Mouse (Mus musculus) embryo, embryonic 9.5 days (tissue): Measurements from ENCODE around the gene Slc25a18.

Source experiments
- DNase-seq: peaks from one replicate; pipeline ENCODE4 v3.0.0-alpha.2; 2017; ENCODE audit errors: extremely low spot score

The Slc25a18 gene

DNA sequence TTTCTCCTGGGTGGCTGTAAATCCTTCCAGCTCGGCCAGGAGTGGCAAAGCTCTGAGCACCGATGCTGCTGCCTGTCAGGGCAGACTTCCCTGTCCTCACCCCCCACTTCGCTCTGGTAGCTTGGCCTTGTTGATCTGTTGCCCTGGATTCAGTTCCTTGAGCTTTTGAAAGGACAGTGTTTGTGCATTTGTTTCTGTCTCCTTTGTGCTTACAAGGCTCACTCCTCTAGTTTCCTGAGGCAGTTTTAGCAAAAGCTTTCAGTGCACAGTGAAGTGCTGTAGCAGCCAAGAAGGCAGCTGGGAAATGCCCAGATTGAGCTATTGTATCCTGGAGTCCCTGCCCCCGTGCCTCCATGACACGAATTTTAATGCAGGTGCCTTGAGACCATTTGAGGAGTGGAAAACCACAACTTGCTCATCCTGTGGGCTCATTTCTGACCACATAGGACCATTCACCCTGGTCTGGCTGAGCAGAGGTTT is at the start of gene Slc25a18:
Slc25a18 (plus strand) TSS at position 430 of the 480 bp plus-strand sequence.
- no peak for DNase-seq

DNA sequence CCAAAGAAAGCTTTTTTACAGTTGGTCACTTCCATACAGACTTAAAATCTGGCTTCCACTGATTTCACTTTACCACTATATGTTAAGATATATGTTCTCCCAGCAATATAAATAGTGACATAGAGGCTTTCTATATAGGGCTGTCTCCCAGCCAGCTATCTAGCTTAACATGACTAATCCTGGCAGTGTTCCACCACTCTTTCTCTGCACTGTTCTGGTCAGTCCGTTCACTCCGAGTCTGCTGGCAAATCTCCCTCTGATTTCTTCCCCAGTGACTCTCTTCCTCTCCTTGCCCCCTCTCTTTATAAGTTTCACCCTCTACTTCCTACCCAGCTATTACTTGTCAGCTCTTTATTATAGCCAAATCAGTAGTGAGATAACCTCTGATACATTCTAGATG is 47.4 kb upstream of the Slc25a18 start:
- DNase-seq: no peak

DNA sequence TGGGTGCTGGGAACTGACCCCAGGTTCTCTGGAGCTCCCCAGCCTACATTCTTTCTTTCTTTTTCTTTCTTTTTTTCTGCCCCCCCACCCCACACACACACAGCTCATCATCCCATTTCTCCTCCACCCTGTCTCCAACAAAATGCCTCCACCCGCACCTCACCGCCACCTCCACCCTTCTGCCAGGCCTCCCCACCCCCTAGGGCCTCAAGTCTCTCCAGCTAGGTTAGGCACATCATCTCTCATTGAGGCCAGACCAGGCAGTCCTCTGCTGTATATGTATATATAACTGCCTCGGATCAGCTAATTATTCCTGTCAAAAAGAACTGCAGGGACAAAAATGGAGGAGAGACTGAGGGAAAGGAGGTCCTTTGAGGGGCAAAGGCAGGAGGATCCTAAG is 37.4 kb upstream of the Slc25a18 start:
- no peak for DNase-seq

DNA sequence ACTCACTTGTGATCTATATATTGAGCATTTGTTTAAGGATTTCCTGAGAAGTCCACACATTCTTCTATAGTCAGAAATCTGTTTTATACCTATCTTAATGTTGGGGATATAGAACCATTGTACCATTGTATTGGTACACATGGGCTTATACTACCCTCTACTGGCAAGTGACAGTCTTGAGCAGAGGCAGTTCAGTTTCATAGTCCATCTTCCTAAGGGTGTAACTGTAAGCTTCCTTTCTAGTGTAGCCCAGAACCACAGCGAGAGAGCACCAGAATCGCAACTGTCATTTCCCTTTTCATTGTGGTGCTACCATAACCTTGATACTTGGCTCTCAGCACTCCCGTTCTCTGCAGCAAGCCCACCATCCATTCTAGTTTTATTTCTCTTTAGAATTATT is 36.8 kb upstream of the Slc25a18 start:
- peak; percentile 45 for DNase-seq

DNA sequence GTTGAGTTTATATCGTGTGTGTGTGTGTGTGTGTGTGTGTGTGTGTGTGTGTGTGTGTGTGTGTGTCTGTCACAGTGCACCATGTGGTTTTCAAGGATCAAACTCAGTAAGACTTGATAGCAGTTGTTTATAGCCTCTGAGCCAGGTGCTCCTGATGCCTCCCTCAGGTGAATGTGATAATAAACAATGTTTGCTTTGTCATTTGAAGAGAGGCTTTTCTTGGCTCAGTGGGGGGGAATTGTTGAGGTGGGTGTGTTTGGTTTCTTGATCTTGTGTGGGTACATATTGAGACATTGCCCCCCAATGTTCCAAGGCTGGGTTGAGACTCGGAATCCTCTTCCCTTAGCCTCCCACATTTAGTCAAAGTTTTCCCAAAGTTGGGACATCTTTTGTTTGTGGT is 30.2 kb upstream of the Slc25a18 start:
- DNase-seq: no peak

DNA sequence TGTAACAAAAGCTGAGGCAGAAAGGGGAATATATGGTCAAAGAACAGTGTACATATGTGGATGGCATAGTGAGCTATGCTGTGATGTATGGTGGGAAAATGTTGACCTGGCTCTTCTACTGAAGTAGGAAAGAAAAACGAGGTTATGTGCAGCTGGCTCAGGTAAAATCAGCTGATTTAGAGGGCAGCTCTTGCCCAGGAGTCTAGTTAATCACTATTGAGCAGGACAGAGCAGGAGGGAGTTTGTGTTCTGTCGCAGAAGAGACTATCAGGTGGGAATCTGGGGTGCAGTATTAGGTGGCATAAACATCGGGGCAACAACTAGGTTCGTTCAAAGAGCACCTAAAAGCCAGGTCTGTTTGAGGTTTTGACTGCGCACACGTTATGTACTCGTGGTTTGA is 29.1 kb upstream of the Slc25a18 start:
- no peak for DNase-seq

DNA sequence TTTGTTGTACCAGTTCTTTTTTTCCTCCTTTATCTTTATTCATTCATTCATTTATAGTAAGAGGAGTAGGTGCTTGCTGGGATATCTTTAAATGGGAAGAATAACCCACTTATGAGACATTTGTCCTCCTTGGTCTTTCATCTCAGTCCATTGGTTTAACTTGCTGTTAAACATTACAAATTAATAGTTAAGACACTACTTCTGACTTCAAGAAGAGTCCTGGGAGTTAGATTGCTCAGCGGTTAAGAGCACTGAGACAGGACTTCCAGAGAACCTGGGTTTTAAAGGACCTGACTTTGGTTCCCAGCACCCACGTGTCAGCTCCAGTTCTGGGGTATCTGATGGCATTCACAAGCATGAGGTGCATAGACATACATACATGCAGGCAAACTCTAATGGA is 27.0 kb upstream of the Slc25a18 start:
- DNase-seq: no peak

DNA sequence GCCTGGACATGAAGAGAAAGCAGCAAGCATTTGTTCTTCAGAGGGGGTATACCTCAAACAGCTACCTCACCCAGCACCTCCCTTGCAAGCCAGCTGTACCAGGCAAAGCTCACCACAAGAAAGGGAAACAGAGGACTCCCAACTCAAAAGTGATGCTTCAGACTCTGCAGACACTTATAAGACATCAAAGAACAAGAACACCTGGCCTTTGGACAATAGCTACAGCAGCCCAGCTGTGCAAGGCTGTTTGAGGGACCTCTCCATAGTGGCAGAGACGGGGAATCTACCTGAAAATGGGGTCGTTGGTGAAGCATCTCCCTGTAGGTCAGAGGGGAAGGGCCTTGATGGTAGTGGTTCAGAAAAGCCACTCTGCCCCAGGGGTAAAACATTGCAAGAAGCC is 12.2 kb upstream of the Slc25a18 start:
- DNase-seq: no peak

DNA sequence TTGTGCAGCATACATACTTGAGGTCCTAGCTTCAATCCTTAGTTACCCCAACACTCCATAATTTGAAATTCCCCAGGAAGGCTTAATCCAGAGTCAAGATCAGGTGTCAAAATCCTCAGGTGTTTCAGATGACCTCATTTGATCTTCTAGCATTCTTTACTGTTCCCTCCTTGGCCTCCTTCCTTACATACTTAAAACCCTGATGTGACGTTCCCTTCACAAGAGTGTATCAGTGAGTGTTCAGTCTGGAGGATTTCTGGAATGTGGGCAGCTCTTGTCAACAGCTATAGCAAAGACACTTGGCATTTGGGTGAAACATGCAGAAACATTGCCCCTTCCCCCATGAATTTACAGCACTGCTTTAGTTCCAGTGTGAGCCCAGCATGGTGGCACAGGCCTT is 3.4 kb upstream of the Slc25a18 start:
- DNase-seq: no peak

DNA sequence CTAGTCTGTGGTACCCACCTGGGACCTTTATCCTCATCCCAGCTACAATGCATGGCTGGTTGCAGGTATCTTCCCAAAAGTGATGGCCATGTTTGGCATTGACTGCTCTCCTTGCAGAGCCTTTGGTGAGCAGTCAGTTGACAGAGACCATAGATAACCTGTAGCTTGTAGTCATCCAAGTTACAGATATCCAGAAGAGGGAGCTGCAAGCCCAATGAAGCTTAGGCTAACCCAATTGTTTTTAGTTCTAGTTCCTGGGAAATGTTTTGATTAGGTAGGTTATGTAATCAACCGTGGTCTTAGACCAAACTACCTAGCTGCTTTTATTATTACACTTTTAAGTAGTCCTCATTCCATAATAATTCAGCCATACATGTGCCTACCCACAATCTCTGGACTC is 2.0 kb upstream of the Slc25a18 start:
- DNase-seq: no peak

DNA sequence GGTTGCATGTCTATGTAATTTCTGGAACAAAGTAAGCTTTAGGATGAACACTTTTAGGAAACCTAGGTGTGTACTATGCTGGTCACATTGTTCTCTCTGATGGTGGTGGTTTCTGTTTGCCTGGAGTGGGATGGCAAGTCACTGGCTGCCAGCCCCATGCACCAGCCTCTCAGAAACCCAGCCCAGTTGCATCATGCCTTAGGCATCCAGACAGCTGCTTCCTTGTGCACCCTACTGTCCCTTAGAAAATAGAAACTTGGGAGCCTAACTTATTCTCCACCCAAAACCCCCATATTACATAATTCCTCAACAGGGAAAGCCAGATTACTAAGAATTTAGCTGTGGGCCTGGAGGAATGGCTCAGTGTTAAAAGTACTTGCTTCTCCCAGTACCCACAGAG is 1.4 kb upstream of the Slc25a18 start:
- no peak for DNase-seq

DNA sequence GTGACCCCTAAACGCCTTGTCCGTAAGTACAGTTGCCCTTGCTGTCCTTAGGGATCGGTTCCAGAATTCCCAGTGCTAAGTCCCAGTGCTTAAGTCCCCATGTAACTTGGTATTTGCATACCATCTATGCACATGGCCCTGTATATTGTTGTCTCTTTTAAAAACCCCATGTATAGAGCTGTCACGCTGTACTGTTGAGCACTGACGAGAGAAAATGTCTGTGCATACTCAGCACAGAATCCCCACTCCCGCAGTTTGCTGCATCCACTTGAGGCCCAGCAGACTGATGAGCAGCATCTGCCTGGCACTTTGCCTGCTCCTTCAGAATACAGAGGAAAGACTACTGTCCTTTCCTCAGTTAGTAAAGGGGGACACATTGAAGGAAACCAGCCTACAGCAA is 385 bp downstream of the Slc25a18 start:
- DNase-seq: no peak

DNA sequence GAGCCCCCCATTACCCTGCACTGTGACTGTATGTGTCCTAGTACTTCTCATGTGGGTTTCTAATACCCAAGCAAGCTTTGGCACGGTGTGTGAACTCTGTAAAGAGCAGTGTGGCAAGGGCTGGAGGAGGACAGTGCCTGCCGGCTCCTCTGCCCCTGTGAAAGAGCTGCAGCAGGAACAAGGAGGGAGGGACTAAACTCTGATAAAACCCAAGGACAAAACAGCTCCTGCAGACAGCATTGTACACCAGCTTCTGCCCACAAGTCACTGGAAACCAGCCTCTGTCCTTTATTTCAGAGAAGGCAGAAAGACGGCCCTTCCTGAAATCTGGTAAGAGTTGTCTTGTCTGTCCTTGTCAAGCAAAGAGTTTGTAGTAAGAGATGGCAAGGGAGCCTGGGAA is 2.9 kb downstream of the Slc25a18 start:
- DNase-seq: no peak

DNA sequence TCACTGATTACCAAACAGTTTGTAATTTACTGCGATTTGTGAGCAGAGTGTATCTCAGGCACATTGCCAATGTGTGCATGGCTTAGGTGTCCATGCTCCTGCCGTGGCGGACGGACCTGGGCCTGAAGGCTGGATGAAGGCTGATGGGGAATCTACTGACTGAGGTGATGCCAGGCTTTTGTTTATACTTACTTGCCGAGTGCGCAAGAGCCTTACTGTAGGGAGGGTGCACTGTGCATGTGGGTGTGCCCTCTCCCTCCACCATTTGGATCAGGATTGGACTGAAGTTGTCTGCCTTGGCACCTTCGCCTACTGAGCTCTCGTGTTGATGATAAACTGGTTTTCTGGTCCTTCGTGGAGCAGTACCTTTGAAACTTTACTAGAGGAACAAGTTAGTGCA is 4.2 kb downstream of the Slc25a18 start:
- no peak for DNase-seq

DNA sequence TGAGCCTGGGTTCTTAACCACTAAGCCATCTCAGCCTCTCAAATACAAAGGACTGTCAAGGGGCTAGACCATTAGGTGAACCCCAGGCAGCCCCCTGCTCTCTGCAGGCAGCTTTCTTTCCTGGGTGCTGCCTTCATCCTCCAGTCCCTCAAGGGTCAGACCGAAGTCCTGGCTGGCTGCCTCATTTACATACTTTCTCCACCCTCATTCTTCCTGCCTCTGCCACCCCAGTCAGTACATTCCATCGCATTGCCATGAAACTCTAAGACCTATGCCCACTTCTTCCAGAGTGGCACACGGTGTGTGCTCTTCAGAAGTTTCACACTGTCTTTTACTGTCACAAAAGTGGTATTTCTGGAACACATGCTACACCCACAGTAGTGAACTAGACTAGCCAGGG is 4.8 kb downstream of the Slc25a18 start:
- no peak for DNase-seq

DNA sequence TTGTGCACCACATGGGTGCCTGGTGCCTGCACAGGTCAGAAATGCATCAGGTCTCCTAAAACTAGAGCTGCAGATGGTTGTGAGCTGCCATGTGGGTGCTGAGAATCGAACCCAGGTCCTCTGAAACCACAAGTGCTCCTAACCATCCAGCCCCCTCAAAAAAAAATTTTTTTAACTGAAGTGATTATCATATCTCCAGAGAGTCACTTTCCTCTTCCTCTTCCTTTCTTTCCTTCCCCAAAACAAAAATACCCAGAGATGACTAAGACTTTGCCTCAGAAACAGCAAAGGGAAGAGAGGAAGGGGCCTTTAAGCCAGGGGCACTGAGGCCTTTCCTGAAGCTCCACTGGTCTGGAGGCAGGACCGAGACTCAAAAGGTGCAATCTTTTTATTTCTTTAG is 9.6 kb downstream of the Slc25a18 start:
- no peak for DNase-seq

DNA sequence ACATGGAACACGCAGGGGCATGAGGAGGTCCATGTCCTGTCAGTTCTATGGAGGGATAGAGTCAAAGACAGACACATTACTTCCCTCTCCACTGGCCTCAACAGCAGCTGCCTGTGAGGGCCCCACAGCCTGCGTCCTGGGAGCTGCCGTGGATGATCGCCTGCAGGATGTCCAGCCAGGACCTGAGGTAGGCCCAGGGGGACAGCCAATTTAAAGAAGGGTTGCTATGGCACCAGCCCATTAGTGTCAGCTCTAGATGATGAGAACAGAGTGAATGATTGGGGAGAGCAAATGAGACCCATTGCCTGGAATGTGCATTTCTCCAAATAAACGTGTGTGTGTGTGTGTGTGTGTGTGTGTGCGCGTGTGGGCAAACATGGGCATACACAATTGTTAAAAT is 11.0 kb downstream of the Slc25a18 start:
- DNase-seq: no peak

DNA sequence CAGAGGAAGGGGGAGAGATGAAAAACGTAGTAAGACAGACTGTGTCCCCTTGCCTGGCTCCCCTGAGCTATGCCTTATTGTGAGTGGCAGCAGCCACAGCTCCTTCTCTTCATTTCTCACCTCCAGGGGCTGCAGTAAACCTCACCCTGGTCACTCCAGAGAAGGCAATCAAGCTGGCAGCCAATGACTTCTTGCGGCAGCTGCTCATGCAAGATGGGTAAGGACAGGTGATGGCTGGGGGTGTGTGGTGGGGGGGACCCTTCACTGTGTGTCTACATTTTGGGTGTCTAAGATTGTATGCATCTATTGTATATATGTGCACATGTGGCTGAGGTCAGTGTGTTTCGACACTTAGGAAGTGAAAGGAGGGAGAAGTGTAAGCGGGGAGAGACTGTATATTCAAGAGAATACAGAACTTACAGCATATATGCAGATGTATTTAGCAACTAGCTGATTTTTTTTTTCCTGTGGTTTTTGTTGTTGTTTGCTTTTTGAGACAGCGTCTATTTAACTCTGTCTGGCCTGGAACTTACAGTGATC is 14.8 kb downstream of the Slc25a18 start:
- DNase-seq: no peak

DNA sequence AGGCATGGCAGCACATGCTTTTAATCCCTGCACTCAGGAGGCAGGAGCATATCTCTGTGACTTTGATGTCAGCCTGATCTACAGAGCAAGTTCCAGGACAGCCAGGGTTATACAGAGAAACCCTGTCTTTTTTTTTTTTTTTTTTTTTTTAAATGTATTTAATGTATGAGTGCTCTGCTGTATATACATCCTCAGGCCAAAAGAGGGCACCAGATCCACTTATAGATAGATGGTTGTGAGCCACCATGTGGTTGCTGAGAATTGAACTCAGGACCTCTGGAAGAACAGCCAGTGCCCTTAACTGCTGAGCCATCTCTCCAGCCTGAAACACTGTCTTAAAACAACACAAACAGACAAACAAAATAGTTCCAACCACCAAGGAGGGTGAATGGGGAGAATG is 15.5 kb downstream of the Slc25a18 start:
- no peak for DNase-seq

DNA sequence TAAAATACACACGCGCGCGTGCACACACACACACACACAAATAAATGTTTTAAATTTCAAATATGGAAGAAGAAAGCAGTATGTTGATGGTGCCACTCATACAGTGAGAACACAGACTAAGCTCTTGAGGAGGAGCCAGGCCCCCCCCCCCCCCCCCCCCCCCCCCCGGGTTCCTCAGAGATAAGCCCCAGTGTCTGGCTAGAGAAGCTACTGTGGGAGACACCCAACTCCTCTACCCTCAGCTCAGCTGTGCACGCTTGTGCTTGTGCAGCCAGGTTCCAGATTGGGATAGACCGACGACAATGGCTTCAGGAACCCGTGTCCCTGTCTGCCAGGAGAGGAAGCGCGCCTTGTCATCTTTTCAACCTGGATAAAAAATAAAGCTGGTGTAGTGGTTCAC is 16.8 kb downstream of the Slc25a18 start:
- no peak for DNase-seq

DNA sequence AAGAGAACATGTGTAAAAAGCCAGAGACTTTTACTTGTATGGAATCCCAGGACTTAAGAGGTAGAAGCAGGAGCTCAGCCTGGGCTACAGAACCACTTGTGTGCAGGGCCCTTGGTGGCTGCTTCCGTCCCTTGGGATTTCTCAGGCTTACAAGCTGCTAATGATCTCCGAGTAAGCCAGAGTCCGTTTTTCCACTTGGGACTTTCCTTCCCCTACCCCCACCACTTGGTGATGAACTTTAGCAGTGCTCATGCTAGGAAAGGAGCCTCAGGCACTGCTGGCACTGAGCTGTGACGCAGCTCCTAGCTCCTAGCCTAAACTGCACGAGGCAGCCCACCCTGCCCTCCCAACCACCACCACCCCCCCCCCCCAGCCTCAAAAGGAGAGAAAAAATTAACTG is 17.3 kb downstream of the Slc25a18 start:
- DNase-seq: no peak

DNA sequence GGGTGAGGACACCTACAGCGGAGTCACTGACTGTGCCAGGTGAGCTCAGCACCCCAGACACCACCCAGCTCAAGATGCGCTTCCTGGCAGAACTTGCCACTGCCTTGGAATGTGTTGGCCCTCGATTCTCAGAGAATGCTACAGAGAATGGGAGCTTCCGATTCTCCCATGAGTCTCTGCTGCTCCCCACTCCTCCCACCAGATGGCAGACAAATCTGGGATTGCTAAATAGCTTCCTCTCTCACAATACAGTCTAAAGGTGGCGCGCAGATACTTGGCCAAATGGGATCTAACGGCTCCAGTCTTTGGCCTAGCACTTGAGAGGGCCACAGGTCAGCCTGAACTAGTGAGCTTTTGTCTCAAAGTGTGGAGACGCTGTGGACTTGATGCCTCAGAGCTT is 19.6 kb downstream of the Slc25a18 start:
- no peak for DNase-seq

DNA sequence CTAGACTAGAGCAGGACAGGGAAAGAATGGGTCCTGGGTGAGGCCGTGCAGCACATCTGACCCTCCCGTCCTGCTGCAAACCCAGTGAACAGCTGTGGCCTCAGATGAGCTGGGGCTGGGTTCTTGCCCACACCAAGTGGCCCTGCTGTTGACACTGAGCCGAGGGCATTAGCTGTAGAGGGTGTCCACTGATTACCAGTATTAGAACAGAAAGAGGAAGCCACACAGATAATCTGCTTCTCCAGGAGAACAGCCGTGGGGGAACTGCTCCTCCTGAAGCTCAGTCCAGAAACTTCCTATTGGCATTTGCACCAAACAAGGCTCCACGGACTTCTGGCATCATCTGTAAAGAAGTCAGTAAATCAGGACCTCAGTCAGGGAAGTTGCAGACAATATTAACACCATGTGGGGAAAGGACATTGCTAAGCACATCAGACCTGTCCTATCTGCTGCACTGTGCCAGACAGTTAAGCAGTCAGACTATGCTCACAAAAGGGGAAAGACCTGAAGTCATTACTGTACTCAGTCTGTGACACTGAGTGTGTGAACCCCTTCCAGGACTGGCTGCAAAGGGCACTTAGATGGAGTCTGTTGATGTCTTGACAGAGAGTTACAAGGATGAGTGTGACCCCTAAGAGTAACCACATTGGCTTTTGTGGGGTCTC is 22.2 kb downstream of the Slc25a18 start:
- no peak for DNase-seq

DNA sequence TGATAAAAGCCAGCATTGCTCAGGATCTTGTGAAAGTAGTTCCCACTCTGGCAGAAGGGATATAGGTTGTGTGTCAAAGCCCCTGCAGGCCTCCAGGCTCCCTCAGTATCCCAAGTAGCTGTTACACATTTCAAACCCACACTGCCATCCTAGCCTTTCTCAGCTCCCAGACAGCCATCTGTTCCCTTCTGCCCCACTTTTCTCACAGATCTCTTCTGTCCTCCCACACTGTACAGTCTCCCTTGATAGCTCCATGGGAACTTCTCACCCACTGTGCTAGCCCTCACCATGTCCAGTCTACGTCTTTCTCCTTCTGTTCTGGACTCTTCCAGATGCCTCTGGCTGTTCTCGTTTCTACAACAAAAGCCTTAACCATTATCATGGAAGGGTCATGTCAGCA is 22.7 kb downstream of the Slc25a18 start:
- DNase-seq: no peak
